Mouse (Mus musculus): ENCODE data around the gene Nmd3. TPM values are rescaled to one million over a fixed set of nuclear protein-coding genes. Genes with fewer than 3 reads are reported as not detected.

The Nmd3 gene
- 105 and 112 TPM in 2 replicates for polyA plus RNA-seq (2015; fragmentation: Nextera tagmentation; extraction: Ambion mirVana)

- peak within 1 kb of the TSS; percentile 85 for H3K27ac ChIP-seq (ENCODE audit: low read length)
- H3K4me3 ChIP-seq (ENCODE audit: low read length): peak within 1 kb of the TSS; percentile 76
- peaks cover 13% of the 10 kb centered on the region for H3K4me1 ChIP-seq (ENCODE audit: control insufficient read depth, insufficient read depth, low read length)
- ATAC-seq (replicated peaks; ENCODE audit: extremely low read depth, insufficient read depth, low FRiP score): peak; percentile 94
- WGBS: 0% methylated on average over 33 of the region's 33 CpGs
- no peaks in the 10 kb centered on the region for H3K27me3 ChIP-seq (ENCODE audit: control insufficient read depth, insufficient read depth, low read length)
- no peaks in the 10 kb centered on the region for H3K9me3 ChIP-seq (replicated peaks; ENCODE audit: control insufficient read depth, low read length)
- H3K4me2 ChIP-seq (ENCODE audit: low read depth, low read length): peak within 1 kb of the TSS; percentile 93
- H3K9ac ChIP-seq (ENCODE audit: low read length): peak within 1 kb of the TSS; percentile 86
- H3K36me3 ChIP-seq (ENCODE audit: control insufficient read depth, insufficient read depth): peaks cover 5% of the 10 kb centered on the region; the same call in 1 of the 2 replicates
These were observed at the start of gene Nmd3 for GRCm38 (mm10) chr3:69721814-69722186. Gene Nmd3 (plus strand): TSS chr3:69721985.

DNA sequence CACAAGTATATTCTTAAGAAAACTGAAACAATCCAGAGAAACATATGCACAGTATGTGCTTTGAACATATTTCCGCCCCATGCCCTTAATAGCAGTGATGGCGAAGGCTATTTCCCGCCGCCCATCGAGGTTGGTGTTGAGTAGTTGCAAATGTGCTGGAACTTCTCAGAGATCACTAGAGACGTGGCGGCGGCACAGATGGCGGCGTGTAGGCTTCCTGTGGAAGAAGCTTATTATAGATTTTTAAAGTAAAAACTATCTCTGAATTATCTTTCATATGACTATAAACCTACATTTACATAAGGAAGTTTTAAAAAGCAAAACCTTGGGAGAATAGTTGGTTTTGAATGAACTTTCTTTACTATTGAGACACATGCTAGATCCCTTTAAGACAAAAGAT, 48.4 kb upstream of the Nmd3 start:
- Histone ChIP-seq H3K9me3 (replicated peaks; ENCODE audit: control insufficient read depth, low read length) (no peaks in the 10 kb centered on the region; the same call in 1 of the 2 replicates), H3K27me3 (ENCODE audit: control insufficient read depth, insufficient read depth, low read length) (no peaks in the 10 kb centered on the region), H3K4me1 (ENCODE audit: control insufficient read depth, insufficient read depth, low read length) (no peaks in the 10 kb centered on the region; the same call in 1 of the 2 replicates), H3K36me3 (ENCODE audit: control insufficient read depth, insufficient read depth) (no peaks in the 10 kb centered on the region), H3K4me2 (ENCODE audit: low read depth, low read length) (no peak overlapping the region), H3K9ac (ENCODE audit: low read length) (no peak overlapping the region), H3K4me3 (ENCODE audit: low read length) (no peak overlapping the region), H3K27ac (ENCODE audit: low read length) (no peak overlapping the region)
- ATAC-seq (replicated peaks; ENCODE audit: extremely low read depth, insufficient read depth, low FRiP score): no peak
- 92% methylated on average over 10 of the region's 10 CpGs for WGBS

DNA sequence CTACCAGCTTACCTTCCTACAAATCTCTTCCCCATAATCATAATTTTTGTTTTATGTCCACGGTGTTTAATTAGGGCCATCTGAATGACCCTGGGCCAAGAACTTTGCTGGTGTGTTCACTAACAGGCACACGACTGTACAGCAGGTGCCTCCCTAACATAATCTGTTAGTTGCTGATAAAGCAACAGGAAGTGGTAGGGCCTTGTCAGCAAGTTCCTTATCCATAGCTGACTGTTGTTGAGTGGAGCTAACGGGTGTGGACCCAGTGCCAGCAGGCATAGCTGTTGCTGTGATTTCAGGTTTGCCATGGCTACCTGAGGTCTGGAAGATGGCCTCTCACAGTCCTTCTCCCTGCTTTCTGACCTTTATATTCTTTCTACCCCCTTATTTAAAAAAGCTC, 47.6 kb upstream of the Nmd3 start:
- Histone ChIP-seq H3K9me3 (replicated peaks; ENCODE audit: control insufficient read depth, low read length) (no peaks in the 10 kb centered on the region; the same call in 1 of the 2 replicates), H3K36me3 (ENCODE audit: control insufficient read depth, insufficient read depth) (no peaks in the 10 kb centered on the region), H3K4me1 (ENCODE audit: control insufficient read depth, insufficient read depth, low read length) (no peaks in the 10 kb centered on the region; the same call in 1 of the 2 replicates), H3K27ac (ENCODE audit: low read length) (no peak overlapping the region), H3K9ac (ENCODE audit: low read length) (no peak overlapping the region), H3K27me3 (ENCODE audit: control insufficient read depth, insufficient read depth, low read length) (no peaks in the 10 kb centered on the region), H3K4me2 (ENCODE audit: low read depth, low read length) (no peak overlapping the region), H3K4me3 (ENCODE audit: low read length) (no peak overlapping the region)
- WGBS: 13% methylated on average over 3 of the region's 3 CpGs
- peak; percentile 67 for ATAC-seq (replicated peaks; ENCODE audit: extremely low read depth, insufficient read depth, low FRiP score)

DNA sequence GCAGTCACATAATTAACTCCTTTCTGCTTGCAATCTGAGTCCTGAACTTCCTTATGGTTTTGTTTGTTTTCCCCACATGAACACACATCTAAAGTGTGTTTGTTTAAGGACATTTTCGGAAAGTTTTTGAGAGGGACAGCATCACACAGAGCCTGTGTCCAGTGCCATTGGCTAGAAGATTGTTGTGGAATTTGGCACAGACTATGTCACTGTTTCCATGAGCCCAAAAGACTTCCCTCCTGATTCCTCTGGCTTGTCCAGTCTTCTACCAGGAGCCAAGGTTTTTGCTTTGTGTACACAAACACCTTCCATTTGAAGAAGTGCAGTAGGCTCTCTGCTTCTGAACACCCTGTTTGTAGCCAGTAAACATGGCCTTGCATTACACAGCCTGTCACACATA, 32.0 kb upstream of the Nmd3 start:
- H3K27me3 ChIP-seq (ENCODE audit: control insufficient read depth, insufficient read depth, low read length): no peaks in the 10 kb centered on the region
- 43% methylated on average over 1 of the region's 1 CpGs for WGBS
- H3K4me3 ChIP-seq (ENCODE audit: low read length): no peak overlapping the region
- no peaks in the 10 kb centered on the region for H3K4me1 ChIP-seq (ENCODE audit: control insufficient read depth, insufficient read depth, low read length)
- H3K36me3 ChIP-seq (ENCODE audit: control insufficient read depth, insufficient read depth): no peaks in the 10 kb centered on the region
- H3K4me2 ChIP-seq (ENCODE audit: low read depth, low read length): no peak overlapping the region
- no peaks in the 10 kb centered on the region for H3K9me3 ChIP-seq (replicated peaks; ENCODE audit: control insufficient read depth, low read length)
- H3K27ac ChIP-seq (ENCODE audit: low read length): no peak overlapping the region
- no peak overlapping the region for H3K9ac ChIP-seq (ENCODE audit: low read length)
- no peak for ATAC-seq (replicated peaks; ENCODE audit: extremely low read depth, insufficient read depth, low FRiP score)

GRCm38 (mm10) chr3:69690939-69691338, 30.8 kb upstream of the Nmd3 start:
- Histone ChIP-seq H3K27me3 (ENCODE audit: control insufficient read depth, insufficient read depth, low read length) (no peaks in the 10 kb centered on the region), H3K4me3 (ENCODE audit: low read length) (no peak overlapping the region), H3K4me1 (ENCODE audit: control insufficient read depth, insufficient read depth, low read length) (no peaks in the 10 kb centered on the region), H3K9ac (ENCODE audit: low read length) (no peak overlapping the region), H3K36me3 (ENCODE audit: control insufficient read depth, insufficient read depth) (no peaks in the 10 kb centered on the region), H3K27ac (ENCODE audit: low read length) (no peak overlapping the region), H3K9me3 (replicated peaks; ENCODE audit: control insufficient read depth, low read length) (no peaks in the 10 kb centered on the region), H3K4me2 (ENCODE audit: low read depth, low read length) (no peak overlapping the region)
- WGBS: 90% methylated on average over 2 of the region's 2 CpGs
- no peak for ATAC-seq (replicated peaks; ENCODE audit: extremely low read depth, insufficient read depth, low FRiP score)

- Histone ChIP-seq H3K36me3 (ENCODE audit: control insufficient read depth, insufficient read depth) (no peaks in the 10 kb centered on the region), H3K4me2 (ENCODE audit: low read depth, low read length) (no peak overlapping the region), H3K4me3 (ENCODE audit: low read length) (no peak overlapping the region), H3K27me3 (ENCODE audit: control insufficient read depth, insufficient read depth, low read length) (no peaks in the 10 kb centered on the region), H3K9me3 (replicated peaks; ENCODE audit: control insufficient read depth, low read length) (no peaks in the 10 kb centered on the region), H3K27ac (ENCODE audit: low read length) (no peak overlapping the region), H3K4me1 (ENCODE audit: control insufficient read depth, insufficient read depth, low read length) (no peaks in the 10 kb centered on the region), H3K9ac (ENCODE audit: low read length) (no peak overlapping the region)
- ATAC-seq (replicated peaks; ENCODE audit: extremely low read depth, insufficient read depth, low FRiP score): no peak
- 70% methylated on average over 6 of the region's 6 CpGs for WGBS
These were observed 21.8 kb upstream of the Nmd3 start for GRCm38 (mm10) chr3:69699851-69700500.

GRCm38 (mm10) chr3:69701905-69702304, 19.9 kb upstream of the Nmd3 start:
- no peak overlapping the region for H3K4me3 ChIP-seq (ENCODE audit: low read length)
- H3K4me2 ChIP-seq (ENCODE audit: low read depth, low read length): no peak overlapping the region
- H3K27me3 ChIP-seq (ENCODE audit: control insufficient read depth, insufficient read depth, low read length): no peaks in the 10 kb centered on the region
- 36% methylated on average over 1 of the region's 1 CpGs for WGBS
- ATAC-seq (replicated peaks; ENCODE audit: extremely low read depth, insufficient read depth, low FRiP score): no peak
- no peak overlapping the region for H3K9ac ChIP-seq (ENCODE audit: low read length)
- H3K36me3 ChIP-seq (ENCODE audit: control insufficient read depth, insufficient read depth): no peaks in the 10 kb centered on the region
- no peak overlapping the region for H3K27ac ChIP-seq (ENCODE audit: low read length)
- no peaks in the 10 kb centered on the region for H3K4me1 ChIP-seq (ENCODE audit: control insufficient read depth, insufficient read depth, low read length)
- H3K9me3 ChIP-seq (replicated peaks; ENCODE audit: control insufficient read depth, low read length): no peaks in the 10 kb centered on the region

DNA sequence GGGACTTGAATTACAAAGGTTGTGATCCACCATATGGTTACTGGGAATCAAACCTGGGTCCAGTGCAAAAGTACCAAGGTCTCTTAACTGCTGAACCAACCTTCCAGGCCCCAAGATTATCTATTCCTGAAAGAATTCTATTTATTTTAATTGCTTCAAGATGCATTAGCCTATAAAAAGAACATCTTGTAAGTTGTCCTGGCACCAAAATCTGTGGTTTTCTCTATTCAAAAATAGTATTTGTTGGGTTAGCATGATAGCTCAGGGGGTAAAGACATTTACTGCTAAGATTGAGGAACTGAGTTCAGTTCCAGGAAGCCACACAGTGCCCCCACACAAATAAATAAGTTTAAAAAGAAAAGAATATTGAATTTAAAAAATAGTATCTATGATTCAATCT, 19.4 kb upstream of the Nmd3 start:
- ATAC-seq (replicated peaks; ENCODE audit: extremely low read depth, insufficient read depth, low FRiP score): no peak
- no peak overlapping the region for H3K4me3 ChIP-seq (ENCODE audit: low read length)
- H3K27me3 ChIP-seq (ENCODE audit: control insufficient read depth, insufficient read depth, low read length): no peaks in the 10 kb centered on the region
- H3K4me2 ChIP-seq (ENCODE audit: low read depth, low read length): no peak overlapping the region
- no peak overlapping the region for H3K9ac ChIP-seq (ENCODE audit: low read length)
- H3K36me3 ChIP-seq (ENCODE audit: control insufficient read depth, insufficient read depth): no peaks in the 10 kb centered on the region
- H3K9me3 ChIP-seq (replicated peaks; ENCODE audit: control insufficient read depth, low read length): no peaks in the 10 kb centered on the region
- no peaks in the 10 kb centered on the region for H3K4me1 ChIP-seq (ENCODE audit: control insufficient read depth, insufficient read depth, low read length)
- no peak overlapping the region for H3K27ac ChIP-seq (ENCODE audit: low read length)

- ATAC-seq (replicated peaks; ENCODE audit: extremely low read depth, insufficient read depth, low FRiP score): no peak
- Histone ChIP-seq H3K9me3 (replicated peaks; ENCODE audit: control insufficient read depth, low read length) (no peaks in the 10 kb centered on the region), H3K4me1 (ENCODE audit: control insufficient read depth, insufficient read depth, low read length) (no peaks in the 10 kb centered on the region), H3K27me3 (ENCODE audit: control insufficient read depth, insufficient read depth, low read length) (no peaks in the 10 kb centered on the region), H3K4me2 (ENCODE audit: low read depth, low read length) (no peak overlapping the region), H3K9ac (ENCODE audit: low read length) (no peak overlapping the region), H3K27ac (ENCODE audit: low read length) (no peak overlapping the region), H3K36me3 (ENCODE audit: control insufficient read depth, insufficient read depth) (no peaks in the 10 kb centered on the region), H3K4me3 (ENCODE audit: low read length) (no peak overlapping the region)
- 62% methylated on average over 12 of the region's 12 CpGs for WGBS
These were observed 12.5 kb upstream of the Nmd3 start for GRCm38 (mm10) chr3:69709043-69709929.

Measured in heart, embryonic 16.5 days (tissue).